Mouse (Mus musculus) CD4-positive, CD25-positive, alpha-beta regulatory T cell, adult 4 months (primary cell): ENCODE results near the gene Amy1. TPM values are rescaled to one million over a fixed set of nuclear protein-coding genes. Genes with fewer than 3 reads are reported as not detected.
"Not testable (repeated sequence)": the region's sequence is repeated elsewhere in the genome, so short reads cannot be mapped to it uniquely, and the experiment has no call there.

Experiments
- ATAC-seq: one replicate; pipeline ENCODE4 v1.8.0; 2017
- polyA plus RNA-seq, 2 experiments: library from polyadenylated mRNA; unstranded; fragments of 100-300 nt; shearing (Covaris generic); gene quantifications; one replicate each; pipeline ENCODE4 v1.2.1; 2017

Gene Amy1
- 1 to 10 TPM; 1.0 to 1.8 TPM for polyA plus RNA-seq

DNA sequence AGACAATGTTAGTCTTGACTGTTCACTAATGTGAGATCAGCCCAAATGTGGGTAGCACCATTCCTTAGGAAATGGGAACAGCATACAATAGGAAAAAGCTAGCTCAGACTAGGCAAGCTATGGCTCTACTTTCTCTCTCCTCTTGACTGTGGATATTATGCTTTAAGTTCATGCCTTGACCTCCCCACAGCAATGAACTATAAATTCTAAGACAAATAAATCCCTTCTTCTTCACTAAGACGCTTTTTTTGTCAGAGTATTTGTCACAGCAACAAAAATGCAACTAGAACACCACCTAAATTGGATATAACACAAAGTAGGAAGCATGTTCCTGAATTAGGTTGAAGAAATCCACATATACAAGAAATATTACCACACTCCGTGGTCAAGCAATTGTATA, at the start of gene Amy1:
TSS of gene Amy1 (minus strand) at position 101 of the 400 bp plus-strand sequence.
- ATAC-seq: no peak

DNA sequence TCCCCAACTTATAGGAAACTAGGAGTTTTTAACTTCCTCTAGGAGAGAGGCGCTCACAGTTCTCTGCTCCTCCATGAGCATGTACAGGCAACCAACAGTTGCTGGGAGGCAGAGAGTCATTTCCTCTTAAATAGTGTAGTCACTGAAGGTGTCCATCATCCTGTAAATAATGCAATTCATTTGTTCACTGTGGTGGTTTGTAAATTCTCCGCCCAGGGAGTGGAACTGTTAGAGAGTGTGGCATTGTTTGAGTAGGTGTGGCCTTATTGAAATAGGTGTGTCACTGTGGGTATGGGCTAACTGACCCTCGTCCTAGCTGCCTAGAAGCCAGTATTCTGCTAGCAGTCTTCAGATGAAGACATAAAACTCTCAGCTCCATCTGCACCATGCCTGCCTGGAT, 47.8 kb upstream of the Amy1 start:
- no peak for ATAC-seq

DNA sequence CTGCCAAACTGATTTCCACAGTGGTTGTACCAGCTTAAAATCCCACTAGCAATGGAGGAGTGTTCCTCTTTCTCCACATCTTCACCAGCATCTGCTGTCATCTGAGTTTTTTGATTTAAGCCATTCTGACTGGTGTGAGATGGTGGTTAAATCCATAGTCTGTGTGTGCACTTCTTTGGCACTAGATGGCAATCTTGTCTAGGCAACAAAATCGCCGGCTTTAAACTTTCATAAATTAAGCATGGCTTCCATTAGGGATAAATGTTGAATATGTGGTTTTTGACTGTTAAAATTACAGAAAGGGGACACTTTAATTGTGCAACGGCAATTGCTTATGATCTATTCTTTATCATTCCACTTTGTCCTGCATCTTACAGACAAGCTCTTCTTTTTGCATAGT, 44.9 kb upstream of the Amy1 start:
- ATAC-seq: not testable (repeated sequence)

DNA sequence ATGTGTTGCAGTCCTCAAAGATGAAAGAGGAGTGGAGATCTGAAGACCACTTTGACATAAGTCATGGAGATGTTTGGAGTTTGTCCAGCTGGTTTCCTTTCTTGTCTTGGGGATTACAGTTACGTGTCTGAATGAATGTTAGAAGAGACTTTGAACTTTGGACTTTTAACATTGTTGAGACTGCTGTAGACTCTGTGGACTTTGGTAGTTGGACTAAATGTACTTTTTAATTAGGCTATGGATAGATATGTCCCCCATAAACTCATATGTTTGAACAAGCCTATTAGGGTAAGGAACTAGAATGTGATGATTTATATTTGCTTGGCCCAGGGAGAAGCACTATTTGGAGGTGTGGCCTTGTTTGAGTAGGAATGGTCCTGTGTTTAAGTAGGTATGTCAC, 33.0 kb upstream of the Amy1 start:
- no peak for ATAC-seq

DNA sequence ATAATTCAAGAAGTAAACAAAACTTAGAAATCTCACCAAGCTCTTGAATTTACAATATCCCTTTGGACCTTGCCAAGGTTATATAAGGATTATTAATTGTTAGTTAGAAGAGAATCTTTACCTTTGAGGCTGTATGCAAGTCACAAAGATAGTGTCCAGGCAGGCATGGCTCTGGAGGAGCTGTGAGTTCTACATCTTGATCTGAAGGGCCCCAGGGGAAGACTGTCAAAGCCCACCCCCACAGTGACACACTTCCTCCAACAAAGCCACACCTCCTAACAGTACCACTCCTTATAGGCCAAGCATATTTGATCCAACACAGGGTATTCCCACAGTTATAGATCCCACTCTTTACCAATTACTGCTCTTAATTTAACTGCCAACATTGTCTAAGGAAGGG, 27.7 kb upstream of the Amy1 start:
- ATAC-seq: no peak

DNA sequence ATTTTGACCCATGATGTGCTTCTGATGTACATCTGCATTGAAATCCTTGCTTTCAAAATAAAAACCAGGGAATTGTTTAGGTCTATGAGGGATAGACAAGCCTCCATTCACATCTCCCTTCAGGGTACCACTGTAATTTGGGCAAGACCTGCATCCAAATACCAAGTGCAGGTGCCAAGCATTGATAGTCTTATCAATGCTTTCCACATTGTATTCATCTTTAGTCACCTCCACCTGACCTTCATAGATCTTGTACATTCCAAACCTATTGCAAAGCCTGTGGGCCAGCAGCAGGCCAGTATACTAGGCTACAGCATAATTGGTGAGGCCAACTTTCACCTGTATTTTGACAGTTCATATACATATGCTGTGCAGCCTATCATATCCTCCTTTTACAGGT, 25.1 kb upstream of the Amy1 start:
- ATAC-seq: no peak

DNA sequence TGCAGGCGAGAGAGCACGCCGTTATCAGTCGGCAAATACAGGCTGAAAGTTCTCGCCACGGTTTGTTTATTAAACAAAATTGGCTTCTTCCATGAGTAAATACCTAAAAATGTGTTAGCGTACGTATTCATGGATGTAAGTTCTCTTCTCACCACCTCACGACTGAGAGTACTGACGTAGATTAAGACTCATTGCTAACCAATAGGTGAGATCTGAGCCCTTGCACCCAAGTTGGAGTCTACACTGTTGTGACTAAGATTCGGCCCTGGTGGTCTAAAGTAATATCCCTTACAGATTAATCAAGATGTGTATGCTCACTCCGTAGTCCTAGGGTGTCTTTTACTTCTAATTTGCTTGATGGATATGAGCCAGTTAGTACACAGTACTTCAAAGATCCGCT, 24.1 kb upstream of the Amy1 start:
- peak; percentile 40 for ATAC-seq

DNA sequence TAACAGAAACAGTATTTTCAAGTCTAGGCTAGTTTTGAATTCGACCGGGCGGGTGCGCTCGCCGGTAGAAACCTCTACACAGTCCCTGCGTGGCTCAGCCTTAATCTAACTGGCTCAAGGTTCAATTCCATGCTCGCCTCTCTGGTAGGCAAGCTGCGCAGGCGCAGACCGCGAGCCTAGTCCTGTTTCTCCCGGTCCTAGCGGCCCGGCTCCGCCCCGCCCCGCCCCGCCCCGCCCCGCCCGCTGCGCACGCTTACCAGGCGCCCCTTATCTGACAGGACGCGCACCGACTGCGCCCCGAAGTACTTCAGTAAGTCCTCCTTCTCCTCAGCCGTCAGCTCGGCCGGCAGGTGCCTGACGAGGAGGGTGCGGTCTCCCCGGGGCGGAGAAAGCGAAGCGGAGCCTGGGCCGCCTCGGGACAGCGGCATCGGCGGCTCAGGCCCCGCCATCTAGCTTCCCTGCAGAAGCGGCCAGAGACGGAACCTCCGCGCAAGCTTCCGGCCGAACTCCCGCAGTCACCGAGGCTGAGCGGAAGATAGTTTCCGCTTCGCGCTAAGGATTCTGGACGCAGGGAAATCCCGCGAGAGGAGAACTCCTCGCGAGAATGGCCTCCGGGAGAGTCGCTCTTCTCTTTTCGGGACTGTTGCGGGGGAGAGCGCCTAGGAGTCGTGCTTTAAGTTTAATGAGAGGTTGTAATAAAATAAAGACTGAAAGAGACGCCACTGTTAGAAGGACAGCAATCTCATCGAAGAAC, 23.3 kb upstream of the Amy1 start, which contains the start of gene Rnpc3:
TSS of gene Rnpc3 (minus strand) at position 544 of the 754 bp plus-strand sequence.
- ATAC-seq: peak; percentile 95

DNA sequence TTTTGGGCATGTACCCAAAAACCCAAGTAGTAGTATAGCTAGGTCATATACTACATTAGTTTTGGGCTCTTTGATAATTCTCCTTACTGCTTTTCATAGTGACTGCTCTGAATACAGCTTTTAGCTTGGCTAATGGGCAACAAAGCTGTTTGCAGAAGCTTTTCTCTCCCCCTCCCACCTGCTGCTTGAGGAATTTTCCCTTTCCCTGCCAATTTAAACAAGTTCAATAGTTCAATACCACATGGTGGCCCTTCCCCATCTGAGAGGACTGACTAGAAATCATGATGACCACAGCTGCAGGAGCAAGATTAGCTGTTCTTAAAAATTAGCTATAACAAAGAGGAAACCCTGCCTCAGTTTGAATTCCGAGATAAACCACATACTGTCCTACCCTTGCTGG, 15.7 kb downstream of the Amy1 start:
- no peak for ATAC-seq

DNA sequence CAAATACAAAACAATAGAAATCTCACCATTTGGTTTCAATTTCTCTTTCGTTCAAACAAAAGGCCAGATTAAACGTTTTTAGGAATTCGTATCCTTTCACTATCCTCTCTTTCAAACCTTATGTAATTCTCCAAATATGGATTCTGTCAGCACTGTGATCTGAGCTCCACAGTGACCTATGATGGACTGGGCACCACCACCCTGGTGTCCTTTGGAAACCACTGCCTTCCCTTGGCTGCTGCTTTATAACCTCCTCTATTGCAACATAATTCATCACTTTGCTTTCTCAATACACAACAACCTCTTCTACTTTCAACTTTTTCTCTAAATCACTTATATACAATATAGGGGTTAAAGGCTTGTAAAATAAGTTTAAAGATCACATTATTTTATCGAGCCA, 31.9 kb downstream of the Amy1 start:
- no peak for ATAC-seq

DNA sequence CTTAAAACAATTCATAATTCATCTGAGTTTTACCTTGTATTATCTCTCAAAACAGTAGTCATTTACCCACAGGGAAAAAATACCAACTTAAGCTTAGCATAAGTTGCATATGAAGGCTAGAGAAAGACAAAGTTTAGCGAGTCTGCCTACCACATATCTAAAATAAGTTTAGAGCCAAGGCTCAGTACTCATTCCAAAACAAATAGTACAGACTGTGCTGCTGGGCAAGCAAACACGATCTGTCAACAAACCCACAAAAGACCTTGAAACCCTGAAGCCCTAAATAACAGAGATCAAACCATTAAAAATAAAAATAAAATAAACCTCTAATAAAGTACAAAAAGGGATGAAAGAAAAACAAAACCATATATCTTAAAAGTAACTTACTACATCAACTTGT, 32.4 kb downstream of the Amy1 start:
- ATAC-seq: no peak

DNA sequence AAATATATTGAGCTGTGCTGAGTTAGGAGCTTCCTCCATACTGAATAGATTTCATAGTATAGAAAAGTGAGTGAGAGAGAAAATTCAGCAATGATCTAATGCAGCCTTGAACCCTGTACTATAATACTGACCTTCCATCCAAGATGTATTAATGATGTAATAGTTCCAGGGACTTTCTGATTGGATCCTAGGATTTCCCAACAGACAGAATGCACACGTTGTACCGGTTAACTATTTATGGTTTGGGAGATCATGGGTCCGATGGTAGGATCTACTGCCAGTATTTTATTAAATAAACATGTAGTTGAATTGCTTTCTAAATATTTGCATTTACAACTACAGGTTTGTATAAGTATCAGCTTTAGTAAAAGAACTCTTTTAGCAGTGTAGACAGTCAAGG, 34.3 kb downstream of the Amy1 start:
- ATAC-seq: no peak

DNA sequence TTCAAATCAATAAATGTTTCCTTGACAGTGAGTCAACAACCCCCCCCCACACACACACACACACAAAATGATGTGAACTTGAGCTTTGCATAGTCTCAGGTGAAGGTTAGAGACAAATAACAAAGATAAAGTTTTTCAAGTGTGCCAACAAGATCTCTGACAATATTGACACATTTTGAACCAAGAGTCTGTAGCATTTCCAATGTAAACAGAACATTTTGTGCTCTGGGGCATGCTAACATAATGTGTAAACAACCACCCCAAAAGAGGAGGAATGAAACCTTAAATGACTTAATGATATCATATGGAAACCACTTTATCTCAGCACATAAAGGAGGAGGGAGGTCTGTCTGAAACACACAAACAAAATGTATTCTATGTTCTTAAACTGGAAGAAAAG, 66.8 kb downstream of the Amy1 start:
- no peak for ATAC-seq

DNA sequence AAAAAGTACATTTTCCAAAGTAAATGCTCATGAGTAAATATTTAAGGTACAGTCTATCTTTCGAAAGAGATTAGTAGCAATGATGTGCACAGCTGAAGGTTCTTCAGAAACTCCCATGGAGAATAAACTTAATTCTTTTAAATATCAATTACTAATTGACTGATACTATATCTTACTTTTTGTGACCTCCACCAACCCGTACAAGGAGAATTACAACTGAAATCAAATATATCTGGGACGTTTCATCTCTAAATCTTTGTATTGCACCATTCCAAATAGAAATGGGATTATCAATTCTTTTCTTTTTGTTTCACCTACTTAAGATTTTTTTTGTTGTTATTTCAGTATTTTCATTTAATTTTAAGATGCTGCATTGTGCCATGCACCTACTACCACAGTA, 74.2 kb downstream of the Amy1 start, which contains the start of gene Amy2a1:
TSS of gene Amy2a1 (minus strand) at position 101 of the 400 bp plus-strand sequence.
- not testable (repeated sequence) for ATAC-seq

Other genes with a start within 250 kb of the Amy1 start
- not detected for gene Amy2a1, start 74.3 kb downstream of the Amy1 start, polyA plus RNA-seq
- 10 to 100 TPM; 30.4 to 34.4 TPM for gene Rnpc3, start 23.4 kb upstream of the Amy1 start, polyA plus RNA-seq